Mouse (Mus musculus) kidney, adult 2 months (tissue): ENCODE data around the gene Necab2. TPM values are rescaled to one million over a fixed set of nuclear protein-coding genes. Genes with fewer than 3 reads are reported as not detected.

ENCODE experiments used
- DNase-seq: peaks from one replicate; pipeline ENCODE4 v3.0.0; 2021
- H3K27ac ChIP-seq: fragments of 200-500 bp; 2 replicates; pipeline ENCODE4 v1.5.1; 2012; ENCODE audit warnings: low read depth, low read length, control low read depth, inconsistent platforms; ENCODE audit not compliant: insufficient read depth
- H3K27me3 ChIP-seq: fragments of 200-500 bp; replicated peaks from 2 replicates; pipeline ENCODE4 v1.6.1; 2012; ENCODE audit warnings: mild to moderate bottlenecking, moderate library complexity, low read length, inconsistent platforms; ENCODE audit not compliant: control insufficient read depth, insufficient read depth
- H3K36me3 ChIP-seq: fragments of 200-500 bp; 2 replicates; pipeline ENCODE4 v1.6.1; 2012; ENCODE audit warnings: mild to moderate bottlenecking, moderate library complexity, low read length, inconsistent platforms; ENCODE audit not compliant: control insufficient read depth, insufficient read depth
- H3K4me1 ChIP-seq: fragments of 200-500 bp; 2 replicates; pipeline ENCODE4 v1.6.1; 2011; ENCODE audit warnings: low read length; ENCODE audit not compliant: control insufficient read depth, insufficient read depth
- H3K4me3 ChIP-seq: fragments of 200-500 bp; 2 replicates; pipeline ENCODE4 v1.5.1; 2011; ENCODE audit warnings: mild to moderate bottlenecking, low read depth, low read length, control low read depth; ENCODE audit not compliant: insufficient read depth
- CTCF ChIP-seq: fragments of 200-500 bp; conservative IDR thresholded peaks from 2 replicates; pipeline ENCODE4 v1.5.1; 2011; ENCODE audit warnings: low read depth, mild to moderate bottlenecking, control low read depth, low read length, moderate library complexity, mixed read lengths; ENCODE audit not compliant: insufficient read depth, insufficient read length
- POLR2A ChIP-seq: fragments of 200-500 bp; IDR thresholded peaks from one replicate; pipeline ENCODE4 v1.6.1; 2011; ENCODE audit warnings: low read depth, low read length, control low read depth
- WGBS: fragments of 180-500 bp; shearing (Covaris S2); methylation state at CpG from one replicate; pipeline ENCODE4 v1.1.7; 2018; 5-methylcytosine and 5-hydroxymethylcytosine counted together
- polyA plus RNA-seq: library from polyadenylated mRNA; depleted of rRNA; stranded (reverse); fragments of >200 nt; gene quantifications from 2 replicates; pipeline ENCODE4 v1.2.3, GENCODE M21; 2012

Necab2 gene
- polyA plus RNA-seq, 1 experiment: 0.11 TPM

- Histone ChIP-seq H3K4me1 (peaks cover 18% of the 10 kb centered on the region), H3K36me3 (no peaks in the 10 kb centered on the region), H3K4me3 (no peak overlapping the region), H3K27me3 (no peaks in the 10 kb centered on the region), H3K27ac (no peak overlapping the region)
- 77% methylated on average over 6 of the region's 6 CpGs for WGBS
- DNase-seq: no peak
- no peak for TF ChIP-seq POLR2A
- no peak for TF ChIP-seq CTCF
Measured at GRCm38 (mm10) chr8:119434569-119434968, 11.9 kb upstream of the Necab2 start.

GRCm38 (mm10) chr8:119435527-119435926, 11.0 kb upstream of the Necab2 start:
- Histone ChIP-seq H3K4me1 (peaks cover 15% of the 10 kb centered on the region), H3K27me3 (no peaks in the 10 kb centered on the region), H3K36me3 (no peaks in the 10 kb centered on the region), H3K4me3 (no peak overlapping the region), H3K27ac (no peak overlapping the region)
- DNase-seq: no peak
- TF ChIP-seq POLR2A: no peak
- TF ChIP-seq CTCF: no peak
- WGBS: 85% methylated on average over 7 of the region's 7 CpGs

- 87% methylated on average over 10 of the region's 10 CpGs for WGBS
- no peak for DNase-seq
- H3K27me3 ChIP-seq: no peaks in the 10 kb centered on the region
- H3K4me3 ChIP-seq: no peak overlapping the region
- H3K4me1 ChIP-seq: peaks cover 21% of the 10 kb centered on the region
- TF ChIP-seq POLR2A: no peak
- no peak for TF ChIP-seq CTCF
- H3K36me3 ChIP-seq: no peaks in the 10 kb centered on the region; the same call in 1 of the 2 replicates
- H3K27ac ChIP-seq: peak overlapping the region; percentile 14; the same call in 1 of the 2 replicates
Measured at GRCm38 (mm10) chr8:119436331-119436730, 10.2 kb upstream of the Necab2 start.

DNA sequence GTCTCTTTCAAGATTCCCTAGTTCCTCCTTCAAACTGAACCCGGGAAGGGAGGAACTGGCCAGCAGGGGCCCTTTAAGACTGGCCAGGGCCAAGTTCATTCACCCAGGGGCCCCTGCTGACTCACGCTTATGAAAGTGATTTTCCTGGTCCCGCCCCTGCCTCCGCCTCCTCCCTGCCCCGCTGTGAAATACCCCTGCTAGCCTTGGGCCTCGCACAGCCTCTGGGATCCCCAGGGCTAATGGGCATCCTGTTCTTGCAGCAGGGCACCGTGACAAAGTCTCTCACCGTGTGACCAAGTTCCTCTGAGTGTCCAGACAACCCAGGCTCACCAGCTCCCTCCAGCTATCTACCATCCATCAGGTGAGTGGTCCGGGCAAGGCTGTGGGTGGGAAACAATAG, 9.6 kb upstream of the Necab2 start:
- H3K4me1 ChIP-seq: peaks cover 22% of the 10 kb centered on the region
- TF ChIP-seq POLR2A (peak; percentile 99), CTCF (no peak)
- no peaks in the 10 kb centered on the region for H3K27me3 ChIP-seq
- WGBS: 9% methylated on average over 9 of the region's 9 CpGs
- H3K4me3 ChIP-seq: peak overlapping the region; percentile 80
- peak overlapping the region; percentile 86 for H3K27ac ChIP-seq
- peak; percentile 95 for DNase-seq
- H3K36me3 ChIP-seq: no peaks in the 10 kb centered on the region; the same call in 1 of the 2 replicates

- Histone ChIP-seq H3K36me3 (no peaks in the 10 kb centered on the region; the same call in 1 of the 2 replicates), H3K27ac (peak overlapping the region; percentile 86), H3K27me3 (no peaks in the 10 kb centered on the region), H3K4me1 (peaks cover 18% of the 10 kb centered on the region), H3K4me3 (peak overlapping the region; percentile 80)
- 35% methylated on average over 11 of the region's 11 CpGs for WGBS
- TF ChIP-seq CTCF (no peak), POLR2A (no peak)
- DNase-seq: peak; percentile 61
Measured at GRCm38 (mm10) chr8:119437506-119437905, 9.0 kb upstream of the Necab2 start.

DNA sequence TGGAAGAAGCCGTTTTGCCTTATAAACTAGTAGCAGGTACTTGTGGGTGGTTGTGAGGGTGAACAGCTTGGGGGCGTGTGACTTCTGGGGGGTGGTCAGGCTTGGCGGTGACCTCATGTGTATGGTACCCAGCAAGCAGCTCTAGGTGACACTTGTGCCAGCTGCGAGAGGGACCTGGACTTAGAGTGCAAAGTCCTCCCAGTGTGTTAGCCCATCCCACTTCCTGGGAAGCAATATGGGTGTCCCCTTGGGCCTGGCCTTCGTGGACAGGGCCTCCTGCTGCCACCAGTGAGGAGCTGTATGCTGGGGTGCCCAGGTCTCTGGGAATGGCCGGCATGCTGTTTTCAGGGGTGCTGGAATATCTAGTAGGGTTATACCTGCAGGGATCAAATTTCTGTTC, 7.6 kb upstream of the Necab2 start:
- Histone ChIP-seq H3K36me3 (peaks cover 1% of the 10 kb centered on the region), H3K27me3 (no peaks in the 10 kb centered on the region), H3K27ac (peak overlapping the region; percentile 15; the same call in 1 of the 2 replicates), H3K4me1 (peaks cover 16% of the 10 kb centered on the region), H3K4me3 (peak overlapping the region; percentile 38)
- DNase-seq: peak; percentile 83
- TF ChIP-seq POLR2A (no peak), CTCF (no peak)
- WGBS: 59% methylated on average over 6 of the region's 6 CpGs

GRCm38 (mm10) chr8:119439424-119439823, 7.1 kb upstream of the Necab2 start:
- H3K4me1 ChIP-seq: peaks cover 16% of the 10 kb centered on the region
- TF ChIP-seq CTCF (no peak), POLR2A (no peak)
- DNase-seq: no peak
- H3K4me3 ChIP-seq: peak overlapping the region; percentile 38
- H3K36me3 ChIP-seq: peaks cover 1% of the 10 kb centered on the region
- 0 out of 2 replicates have a peak overlapping the region, but pooled peaks have one; percentile 19 for H3K27ac ChIP-seq
- WGBS: 74% methylated on average over 2 of the region's 2 CpGs
- no peaks in the 10 kb centered on the region for H3K27me3 ChIP-seq
